Mouse (Mus musculus) heart, embryonic 15.5 days (tissue): Measurements from ENCODE around the gene Grik4. TPM values are rescaled to one million over a fixed set of nuclear protein-coding genes. Genes with fewer than 3 reads are reported as not detected.

Experiments used
- ATAC-seq: fragments of 200-750 bp; cut with Nextera tagmentation; replicated peaks from 2 replicates; pipeline ENCODE4 v1.8.0; 2017; ENCODE audit warnings: low read depth, moderate TSS enrichment; ENCODE audit not compliant: insufficient number of reproducible peaks, insufficient read depth, low FRiP score
- H3K27ac ChIP-seq: fragments of 300-500 bp; sonication (generic); 2 replicates; pipeline ENCODE4 v1.5.1; 2015; ENCODE audit warnings: mild to moderate bottlenecking, inconsistent platforms
- H3K27me3 ChIP-seq: fragments of 300-500 bp; sonication (generic); 2 replicates; pipeline ENCODE4 v1.6.1; 2015; ENCODE audit warnings: inconsistent platforms
- H3K36me3 ChIP-seq: fragments of 300-500 bp; sonication (generic); 2 replicates; pipeline ENCODE4 v1.6.1; 2015; ENCODE audit warnings: mild to moderate bottlenecking, inconsistent platforms
- H3K4me1 ChIP-seq: fragments of 300-500 bp; sonication (generic); replicated peaks from 2 replicates; pipeline ENCODE4 v1.6.1; 2015; ENCODE audit warnings: inconsistent platforms
- H3K4me2 ChIP-seq: fragments of 300-500 bp; sonication (generic); 2 replicates; pipeline ENCODE4 v1.6.1; 2015; ENCODE audit warnings: inconsistent platforms, mild to moderate bottlenecking, moderate library complexity
- H3K4me3 ChIP-seq: fragments of 300-500 bp; sonication (generic); 2 replicates; pipeline ENCODE4 v1.5.1; 2015; ENCODE audit warnings: mild to moderate bottlenecking, inconsistent platforms
- H3K9ac ChIP-seq: fragments of 300-500 bp; sonication (generic); 2 replicates; pipeline ENCODE4 v1.6.1; 2015; ENCODE audit warnings: mild to moderate bottlenecking, inconsistent platforms
- H3K9me3 ChIP-seq: fragments of 300-500 bp; sonication (generic); replicated peaks from 2 replicates; pipeline ENCODE4 v1.6.1; 2016; ENCODE audit warnings: inconsistent platforms
- WGBS: fragments of 180-500 bp; shearing (Covaris S2); methylation state at CpG from one replicate; pipeline ENCODE4 v1.1.7; 2015; ENCODE audit warnings: mixed read lengths; 5-methylcytosine and 5-hydroxymethylcytosine counted together
- polyA plus RNA-seq: library from polyadenylated mRNA; unstranded; fragments of >200 nt; fragmentation: Nextera tagmentation; extraction: Ambion mirVana; gene quantifications from 2 replicates; pipeline ENCODE4 v1.2.1, GENCODE M21; 2015

Grik4 gene
- polyA plus RNA-seq, 1 experiment from 2014 or later, result 0.21 TPM

GRCm38 (mm10) chr9:42859959-42860794 is 84.1 kb downstream of the Grik4 start:
- no peak for ATAC-seq
- WGBS, result 64% methylated on average over 10 of the region's 10 CpGs
- Histone ChIP-seq H3K4me3 (no peak overlapping the region), H3K27ac (no peak overlapping the region), H3K4me2 (no peak overlapping the region), H3K4me1 (peaks cover 4% of the 10 kb centered on the region), H3K9ac (no peak overlapping the region), H3K36me3 (no peaks in the 10 kb centered on the region), H3K27me3 (no peaks in the 10 kb centered on the region), H3K9me3 (no peaks in the 10 kb centered on the region)

GRCm38 (mm10) chr9:42858998-42859690 is 85.1 kb downstream of the Grik4 start:
- no peak for ATAC-seq
- Histone ChIP-seq H3K27me3 (no peaks in the 10 kb centered on the region), H3K36me3 (no peaks in the 10 kb centered on the region), H3K4me2 (no peak overlapping the region), H3K27ac (no peak overlapping the region), H3K9me3 (no peaks in the 10 kb centered on the region), H3K4me1 (no peaks in the 10 kb centered on the region), H3K9ac (no peak overlapping the region), H3K4me3 (no peak overlapping the region)
- WGBS, result 80% methylated on average over 4 of the region's 4 CpGs

- no peak overlapping the region for H3K4me2 ChIP-seq
- H3K36me3 ChIP-seq, result no peaks in the 10 kb centered on the region
- H3K27ac ChIP-seq, result no peak overlapping the region
- H3K9me3 ChIP-seq, result no peaks in the 10 kb centered on the region
- H3K9ac ChIP-seq, result no peak overlapping the region
- WGBS, result 66% methylated on average over 3 of the region's 3 CpGs
- ATAC-seq, result no peak
- H3K27me3 ChIP-seq, result no peaks in the 10 kb centered on the region
- no peak overlapping the region for H3K4me3 ChIP-seq
- no peaks in the 10 kb centered on the region for H3K4me1 ChIP-seq
These were observed 85.7 kb downstream of the Grik4 start for GRCm38 (mm10) chr9:42858576-42858975.

- Histone ChIP-seq H3K27me3 (no peaks in the 10 kb centered on the region), H3K4me1 (no peaks in the 10 kb centered on the region), H3K9ac (no peak overlapping the region), H3K27ac (no peak overlapping the region), H3K4me2 (no peak overlapping the region), H3K9me3 (no peaks in the 10 kb centered on the region), H3K36me3 (no peaks in the 10 kb centered on the region), H3K4me3 (no peak overlapping the region)
- WGBS, result 63% methylated on average over 3 of the region's 3 CpGs
- ATAC-seq, result no peak
These were observed 86.5 kb downstream of the Grik4 start for GRCm38 (mm10) chr9:42857756-42858155.

- H3K36me3 ChIP-seq, result no peaks in the 10 kb centered on the region
- ATAC-seq, result no peak
These were observed 91.2 kb downstream of the Grik4 start for GRCm38 (mm10) chr9:42853077-42853476.

GRCm38 (mm10) chr9:42850063-42850462 is 94.2 kb downstream of the Grik4 start:
- ATAC-seq, result no peak

More at GRCm38 (mm10) chr9:42853077-42853476, 91.2 kb downstream of the Grik4 start:
- H3K27me3 ChIP-seq, result 0 out of 2 replicates have a peak, but pooled peaks cover 4% of the 10 kb centered on the region
- no peak overlapping the region for H3K9ac ChIP-seq
- H3K4me2 ChIP-seq, result no peak overlapping the region
- H3K9me3 ChIP-seq, result no peaks in the 10 kb centered on the region
- H3K4me3 ChIP-seq, result no peak overlapping the region
- WGBS, result 69% methylated on average over 3 of the region's 3 CpGs
- no peaks in the 10 kb centered on the region for H3K4me1 ChIP-seq
- no peak overlapping the region for H3K27ac ChIP-seq

GRCm38 (mm10) chr9:42848061-42848460 is 96.2 kb downstream of the Grik4 start:
- Histone ChIP-seq H3K36me3 (no peaks in the 10 kb centered on the region), H3K9ac (no peak overlapping the region), H3K27ac (no peak overlapping the region), H3K9me3 (no peaks in the 10 kb centered on the region), H3K4me2 (no peak overlapping the region), H3K27me3 (0 out of 2 replicates have a peak, but pooled peaks cover 9% of the 10 kb centered on the region), H3K4me1 (no peaks in the 10 kb centered on the region), H3K4me3 (no peak overlapping the region)
- ATAC-seq, result no peak
- WGBS, result 32% methylated on average over 9 of the region's 9 CpGs

More at GRCm38 (mm10) chr9:42850063-42850462, 94.2 kb downstream of the Grik4 start:
- no peak overlapping the region for H3K27ac ChIP-seq
- H3K27me3 ChIP-seq, result 0 out of 2 replicates have a peak, but pooled peaks cover 9% of the 10 kb centered on the region
- no peak overlapping the region for H3K4me3 ChIP-seq
- WGBS, result 78% methylated on average over 6 of the region's 6 CpGs
- no peak overlapping the region for H3K9ac ChIP-seq
- H3K36me3 ChIP-seq, result no peaks in the 10 kb centered on the region
- H3K4me2 ChIP-seq, result no peak overlapping the region
- H3K9me3 ChIP-seq, result no peaks in the 10 kb centered on the region
- no peaks in the 10 kb centered on the region for H3K4me1 ChIP-seq

- Histone ChIP-seq H3K36me3 (no peaks in the 10 kb centered on the region), H3K9ac (no peak overlapping the region), H3K27ac (no peak overlapping the region), H3K4me2 (no peak overlapping the region), H3K4me3 (no peak overlapping the region), H3K27me3 (0 out of 2 replicates have a peak, but pooled peaks cover 9% of the 10 kb centered on the region), H3K9me3 (no peaks in the 10 kb centered on the region), H3K4me1 (no peaks in the 10 kb centered on the region)
- WGBS, result 72% methylated on average over 10 of the region's 10 CpGs
- ATAC-seq, result no peak
These were observed 97.4 kb downstream of the Grik4 start for GRCm38 (mm10) chr9:42846676-42847425.

- Histone ChIP-seq H3K9ac (no peak overlapping the region), H3K9me3 (no peaks in the 10 kb centered on the region), H3K4me1 (no peaks in the 10 kb centered on the region), H3K36me3 (no peaks in the 10 kb centered on the region), H3K4me3 (no peak overlapping the region), H3K27ac (no peak overlapping the region), H3K27me3 (0 out of 2 replicates have a peak, but pooled peaks cover 9% of the 10 kb centered on the region), H3K4me2 (no peak overlapping the region)
- ATAC-seq, result no peak
- 30% methylated on average over 4 of the region's 4 CpGs for WGBS
These were observed 98.2 kb downstream of the Grik4 start for GRCm38 (mm10) chr9:42846139-42846538.

GRCm38 (mm10) chr9:42844301-42844700 is 100.0 kb downstream of the Grik4 start:
- no peak overlapping the region for H3K9ac ChIP-seq
- no peak overlapping the region for H3K4me3 ChIP-seq
- H3K4me2 ChIP-seq, result no peak overlapping the region
- no peak overlapping the region for H3K27ac ChIP-seq
- ATAC-seq, result no peak
- WGBS, result 83% methylated on average over 5 of the region's 5 CpGs
- 0 out of 2 replicates have a peak, but pooled peaks cover 9% of the 10 kb centered on the region for H3K27me3 ChIP-seq
- H3K36me3 ChIP-seq, result no peaks in the 10 kb centered on the region
- no peaks in the 10 kb centered on the region for H3K9me3 ChIP-seq
- no peaks in the 10 kb centered on the region for H3K4me1 ChIP-seq

- H3K4me1 ChIP-seq, result peaks cover 4% of the 10 kb centered on the region; the same call in 1 of the 2 replicates
- H3K4me3 ChIP-seq, result no peak overlapping the region
- no peak for ATAC-seq
- no peaks in the 10 kb centered on the region for H3K36me3 ChIP-seq
- WGBS, result 63% methylated on average over 5 of the region's 5 CpGs
- no peak overlapping the region for H3K27ac ChIP-seq
- H3K4me2 ChIP-seq, result no peak overlapping the region
- H3K9me3 ChIP-seq, result no peaks in the 10 kb centered on the region
- no peak overlapping the region for H3K9ac ChIP-seq
- H3K27me3 ChIP-seq, result no peaks in the 10 kb centered on the region
These were observed 106.0 kb downstream of the Grik4 start for GRCm38 (mm10) chr9:42838299-42838698.
